Mouse (Mus musculus) liver, embryonic 14.5 days (tissue): ENCODE measurements around the gene Hacd3.

Source experiments
- CTCF ChIP-seq: IDR thresholded peaks from 2 replicates; pipeline ENCODE4 v1.5.1; 2016; ENCODE audit warnings: antibody characterized with exemption, low read depth, control low read depth
- EP300 ChIP-seq: IDR thresholded peaks from 2 replicates; pipeline ENCODE4 v1.6.1; 2016; ENCODE audit warnings: antibody characterized with exemption, low read depth

DNA sequence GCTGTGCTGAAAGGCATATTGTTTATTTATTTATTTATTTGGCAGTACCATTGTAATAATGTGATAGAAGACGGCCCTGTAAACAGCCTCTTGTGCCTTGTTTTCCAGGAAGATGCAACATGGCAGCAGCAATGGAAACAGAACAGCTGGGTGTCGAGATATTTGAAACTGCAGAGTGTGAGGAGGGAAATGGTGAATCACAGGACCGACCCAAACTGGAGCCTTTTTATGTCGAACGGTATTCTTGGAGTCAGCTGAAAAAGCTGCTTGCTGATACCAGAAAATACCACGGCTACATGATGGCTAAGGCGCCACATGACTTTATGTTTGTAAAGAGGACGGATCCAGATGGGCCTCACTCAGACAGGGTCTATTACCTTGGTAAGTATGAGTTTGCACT, 15.4 kb upstream of the Hacd3 start:
- TF ChIP-seq CTCF (no peak), EP300 (no peak)
